Mouse (Mus musculus): ENCODE results near the gene Clec10a. TPM values are rescaled to one million over a fixed set of nuclear protein-coding genes. Genes with fewer than 3 reads are reported as not detected.

Clec10a gene
- total RNA-seq, 2 experiments from 2014 or later, result 6.9 to 13.9 TPM

- ATAC-seq (replicated peaks; ENCODE audit: poor library complexity, severe bottlenecking), result peak; percentile 18; the same call in 1 of the 2 replicates
Observed at GRCm38 (mm10) chr11:70214191-70214855, 58.3 kb downstream of the Clec10a start.

GRCm38 (mm10) chr11:70214856-70215209 lies 58.8 kb downstream of the Clec10a start:
- no peak for ATAC-seq (replicated peaks; ENCODE audit: poor library complexity, severe bottlenecking)

GRCm38 (mm10) chr11:70215301-70215700 lies 59.3 kb downstream of the Clec10a start:
- no peak for ATAC-seq (replicated peaks; ENCODE audit: poor library complexity, severe bottlenecking)

- ATAC-seq (replicated peaks; ENCODE audit: poor library complexity, severe bottlenecking), result no peak
Observed at GRCm38 (mm10) chr11:70216103-70216502, 60.1 kb downstream of the Clec10a start.

- no peak for ATAC-seq (replicated peaks; ENCODE audit: poor library complexity, severe bottlenecking)
Observed at GRCm38 (mm10) chr11:70218039-70218438, 62.0 kb downstream of the Clec10a start.

- ATAC-seq (replicated peaks; ENCODE audit: poor library complexity, severe bottlenecking), result no peak
Observed at GRCm38 (mm10) chr11:70218741-70219470, 62.9 kb downstream of the Clec10a start.

GRCm38 (mm10) chr11:70219873-70220272 lies 63.9 kb downstream of the Clec10a start:
- no peak for ATAC-seq (replicated peaks; ENCODE audit: poor library complexity, severe bottlenecking)

GRCm38 (mm10) chr11:70220323-70220722 lies 64.3 kb downstream of the Clec10a start:
- ATAC-seq (replicated peaks; ENCODE audit: poor library complexity, severe bottlenecking), result no peak

Other genes starting within 250 kb of the Clec10a start
- gene Gps2, start 242.3 kb upstream of the Clec10a start, total RNA-seq (2014; fragmentation: Nextera tagmentation), result 71.5 and 99.8 TPM in 2 replicates
- 47.1 and 58.2 TPM in 2 replicates for gene Gps2, start 242.3 kb upstream of the Clec10a start, total RNA-seq (2017)
- 1,453 and 1,476 TPM in 2 replicates for gene Eif5a, start 234.2 kb upstream of the Clec10a start, total RNA-seq (2014; fragmentation: Nextera tagmentation)
- 890 and 976 TPM in 2 replicates for gene Eif5a, start 234.2 kb upstream of the Clec10a start, total RNA-seq (2017)
- not detected in 2 replicates for gene Ybx2, start 220.4 kb upstream of the Clec10a start, total RNA-seq (2014; fragmentation: Nextera tagmentation)
- 2.1 TPM in 1 of 2 replicates, not detected in the other for gene Ybx2, start 220.4 kb upstream of the Clec10a start, total RNA-seq (2017)
- gene Slc2a4, start 208.0 kb upstream of the Clec10a start, total RNA-seq (2014; fragmentation: Nextera tagmentation), result not detected in 2 replicates
- gene Slc2a4, start 208.0 kb upstream of the Clec10a start, total RNA-seq (2017), result not detected in 2 replicates
- gene Cldn7, start 191.4 kb upstream of the Clec10a start, total RNA-seq (2014; fragmentation: Nextera tagmentation), result not detected in 2 replicates
- not detected in 2 replicates for gene Cldn7, start 191.4 kb upstream of the Clec10a start, total RNA-seq (2017)
- 191 and 254 TPM in 2 replicates for gene Ctdnep1, start 175.0 kb upstream of the Clec10a start, total RNA-seq (2014; fragmentation: Nextera tagmentation)
- 19.3 and 23.8 TPM in 2 replicates for gene Ctdnep1, start 175.0 kb upstream of the Clec10a start, total RNA-seq (2017)
- 59.4 and 70.0 TPM in 2 replicates for gene Elp5, start 173.7 kb upstream of the Clec10a start, total RNA-seq (2014; fragmentation: Nextera tagmentation)
- gene Elp5, start 173.7 kb upstream of the Clec10a start, total RNA-seq (2017), result 58.2 and 77.5 TPM in 2 replicates
- gene Gabarap, start 165.1 kb upstream of the Clec10a start, total RNA-seq (2014; fragmentation: Nextera tagmentation), result 288 and 367 TPM in 2 replicates
- gene Gabarap, start 165.1 kb upstream of the Clec10a start, total RNA-seq (2017), result 239 and 250 TPM in 2 replicates
- gene Phf23, start 160.4 kb upstream of the Clec10a start, total RNA-seq (2014; fragmentation: Nextera tagmentation), result 41.7 and 45.8 TPM in 2 replicates
- 30.2 and 32.3 TPM in 2 replicates for gene Phf23, start 160.4 kb upstream of the Clec10a start, total RNA-seq (2017)
- gene Dvl2, start 155.6 kb upstream of the Clec10a start, total RNA-seq (2014; fragmentation: Nextera tagmentation), result 4.6 and 24.5 TPM in 2 replicates
- gene Dvl2, start 155.6 kb upstream of the Clec10a start, total RNA-seq (2017), result 16.1 and 18.0 TPM in 2 replicates
- gene Acadvl, start 140.8 kb upstream of the Clec10a start, total RNA-seq (2014; fragmentation: Nextera tagmentation), result 39.7 and 55.8 TPM in 2 replicates
- 40.3 and 42.1 TPM in 2 replicates for gene Acadvl, start 140.8 kb upstream of the Clec10a start, total RNA-seq (2017)
- 11.4 and 12.3 TPM in 2 replicates for gene Dlg4, start 139.3 kb upstream of the Clec10a start, total RNA-seq (2014; fragmentation: Nextera tagmentation)
- 1.3 and 3.5 TPM in 2 replicates for gene Dlg4, start 139.3 kb upstream of the Clec10a start, total RNA-seq (2017)
- gene Asgr1, start 102.1 kb upstream of the Clec10a start, total RNA-seq (2014; fragmentation: Nextera tagmentation), result not detected in 2 replicates
- gene Asgr1, start 102.1 kb upstream of the Clec10a start, total RNA-seq (2017), result not detected in 2 replicates
- 3.9 TPM in 1 of 2 replicates, not detected in the other for gene Asgr2, start 63.6 kb upstream of the Clec10a start, total RNA-seq (2014; fragmentation: Nextera tagmentation)
- not detected in 2 replicates for gene Asgr2, start 63.6 kb upstream of the Clec10a start, total RNA-seq (2017)
- 11.3 and 13.2 TPM in 2 replicates for gene Mgl2, start 25.9 kb upstream of the Clec10a start, total RNA-seq (2014; fragmentation: Nextera tagmentation)
- 36.5 and 37.9 TPM in 2 replicates for gene Mgl2, start 25.9 kb upstream of the Clec10a start, total RNA-seq (2017)
- gene Slc16a11, start 56.6 kb downstream of the Clec10a start, total RNA-seq (2014; fragmentation: Nextera tagmentation), result not detected in 2 replicates
- gene Slc16a11, start 56.6 kb downstream of the Clec10a start, total RNA-seq (2017), result not detected in 2 replicates
- 7.1 and 7.9 TPM in 2 replicates for gene Slc16a13, start 64.9 kb downstream of the Clec10a start, total RNA-seq (2014; fragmentation: Nextera tagmentation)
- 9.8 TPM in 2 replicates for gene Slc16a13, start 64.9 kb downstream of the Clec10a start, total RNA-seq (2017)
- not detected in 2 replicates for gene Bcl6b, start 73.6 kb downstream of the Clec10a start, total RNA-seq (2014; fragmentation: Nextera tagmentation)
- gene Bcl6b, start 73.6 kb downstream of the Clec10a start, total RNA-seq (2017), result 0.13 TPM in 1 of 2 replicates, not detected in the other
- gene 0610010K14Rik, start 81.7 kb downstream of the Clec10a start, total RNA-seq (2014; fragmentation: Nextera tagmentation), result 78.5 and 112 TPM in 2 replicates
- gene 0610010K14Rik, start 81.7 kb downstream of the Clec10a start, total RNA-seq (2017), result 36.9 and 44.2 TPM in 2 replicates
- gene Gm21988, start 83.6 kb downstream of the Clec10a start, total RNA-seq (2014; fragmentation: Nextera tagmentation), result 4.7 and 4.8 TPM in 2 replicates
- 0.57 TPM in 1 of 2 replicates, not detected in the other for gene Gm21988, start 83.6 kb downstream of the Clec10a start, total RNA-seq (2017)
- 116 and 161 TPM in 2 replicates for gene Rnasek, start 83.6 kb downstream of the Clec10a start, total RNA-seq (2014; fragmentation: Nextera tagmentation)
- gene Rnasek, start 83.6 kb downstream of the Clec10a start, total RNA-seq (2017), result 31.2 and 31.3 TPM in 2 replicates
- gene Alox12, start 99.2 kb downstream of the Clec10a start, total RNA-seq (2014; fragmentation: Nextera tagmentation), result not detected in 2 replicates
- gene Alox12, start 99.2 kb downstream of the Clec10a start, total RNA-seq (2017), result not detected in 2 replicates
- not detected in 2 replicates for gene Alox12e, start 166.4 kb downstream of the Clec10a start, total RNA-seq (2014; fragmentation: Nextera tagmentation)
- not detected in 2 replicates for gene Alox12e, start 166.4 kb downstream of the Clec10a start, total RNA-seq (2017)
- gene Alox15, start 195.8 kb downstream of the Clec10a start, total RNA-seq (2014; fragmentation: Nextera tagmentation), result not detected in 2 replicates
- 0.62 and 0.82 TPM in 2 replicates for gene Alox15, start 195.8 kb downstream of the Clec10a start, total RNA-seq (2017)